ENCODE assay signal across 9 mouse cellular contexts in the genomic region with DNA sequence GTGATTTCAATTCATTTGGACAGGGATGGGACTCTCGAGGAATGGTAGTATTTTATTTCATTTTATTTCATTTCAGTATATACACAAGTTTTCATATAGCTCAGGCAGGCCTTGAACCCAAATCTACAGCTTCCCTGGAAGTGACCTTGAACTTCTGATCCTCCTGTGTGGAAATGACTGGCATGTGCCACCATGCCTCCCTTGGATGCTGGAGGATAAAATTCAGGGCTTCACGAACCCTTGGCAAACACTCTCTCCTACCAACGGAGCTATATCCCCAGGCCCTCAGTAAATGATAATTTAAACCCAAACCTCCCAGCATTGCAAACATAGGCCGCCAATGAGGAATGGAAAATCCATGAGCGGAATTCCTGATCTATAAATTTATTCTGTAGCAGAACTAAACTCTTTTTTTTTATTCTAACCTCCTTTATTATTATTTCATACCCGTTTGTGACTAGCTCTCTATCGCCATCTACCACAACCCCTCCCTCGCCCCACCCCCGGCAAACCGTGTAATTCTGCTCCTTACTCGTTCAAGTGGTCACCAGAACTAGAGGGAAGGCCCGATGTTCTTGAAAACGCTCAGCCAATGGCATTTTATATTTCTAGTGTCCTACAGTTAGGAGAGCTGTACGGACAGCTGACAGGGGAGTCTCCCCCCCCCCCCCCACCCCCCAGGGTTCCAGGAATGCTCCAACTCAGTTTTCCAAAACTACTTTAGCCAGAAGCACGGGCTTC. TPM values are rescaled to one million over a fixed set of nuclear protein-coding genes. Genes with fewer than 3 reads are reported as not detected.
DNase-seq lines count a peak whose midpoint lies in the region; ATAC-seq and TF ChIP-seq lines count a peak whose summit lies in the region.
"Had no signal": no experiment of that assay in that cellular context is flagged by ENCODE, and none has a peak within 500 bp of the region (broad histone marks: within the 10 kb centered on the region; RNA-seq: fewer than 3 reads in every experiment).

No protein-coding gene starts in this region.

- 22% methylated on average over 15 of the region's 15 CpGs for WGBS in forebrain, embryonic 11.5 days
- 22% methylated on average over 15 of the region's 15 CpGs for WGBS in intestine, embryonic 14.5 days
- 18% methylated on average over 15 of the region's 15 CpGs for WGBS in lung, embryonic 16.5 days

- dilution Hi-C loops in CH12.LX (cut with MboI; ENCODE audit: extremely low pct_ligation_motif_present, extremely low pct_unique_long_range_greater_than_20kb, low sequenced_read_pairs) = no loop called here

- H3K4me2 ChIP-seq in CH12.LX (ENCODE audit: insufficient read depth, low read depth, poor library complexity, severe bottlenecking) = peak overlapping the region; percentile 96
- H3K4me2 ChIP-seq in forebrain, embryonic 11.5 days (ENCODE audit: low read depth, low read length, severe bottlenecking) = peak overlapping the region; percentile 57
- peak overlapping the region; percentile 95 for H3K4me2 ChIP-seq in intestine, embryonic 14.5 days (ENCODE audit: low read length)
- H3K4me2 ChIP-seq in lung, embryonic 16.5 days (ENCODE audit: low read depth, low read length) = peak overlapping the region; percentile 67

- H3K27me3 ChIP-seq in CH12.LX (replicated peaks) = no peaks in the 10 kb centered on the region
- H3K27me3 ChIP-seq in forebrain, embryonic 11.5 days (ENCODE audit: control insufficient read depth, insufficient read depth, low read length) = peaks cover 2% of the 10 kb centered on the region
- no peaks in the 10 kb centered on the region for H3K27me3 ChIP-seq in intestine, embryonic 14.5 days (replicated peaks; ENCODE audit: control insufficient read depth, insufficient read depth, low read length)
- no peaks in the 10 kb centered on the region for H3K27me3 ChIP-seq in lung, embryonic 16.5 days (ENCODE audit: control insufficient read depth, insufficient read depth, low read depth, low read length)

- H3K36me3 ChIP-seq in CH12.LX (replicated peaks in 1 of 2; ENCODE audit: control insufficient read depth in 1 of 2, insufficient read depth in 1 of 2, low read length in 1 of 2) = peaks cover 2 to 17% of the 10 kb centered on the region in 2 experiments
- H3K36me3 ChIP-seq in forebrain, embryonic 11.5 days (ENCODE audit: control insufficient read depth, insufficient read depth, low read length) = no peaks in the 10 kb centered on the region
- peaks cover 16% of the 10 kb centered on the region for H3K36me3 ChIP-seq in intestine, embryonic 14.5 days (ENCODE audit: control insufficient read depth, insufficient read depth, low read length)
- peaks cover 3% of the 10 kb centered on the region; the same call in 1 of the 2 replicates for H3K36me3 ChIP-seq in lung, embryonic 16.5 days (ENCODE audit: control insufficient read depth, insufficient read depth, low read length)

- H3K27ac ChIP-seq in CH12.LX (ENCODE audit: insufficient read depth, low read depth) = peak overlapping the region; percentile 72
- H3K27ac ChIP-seq in forebrain, embryonic 11.5 days (ENCODE audit: low read depth, low read length) = no peak overlapping the region
- H3K27ac ChIP-seq in intestine, embryonic 14.5 days (ENCODE audit: low read depth) = peak overlapping the region; percentile 83
- peak overlapping the region; percentile 91 for H3K27ac ChIP-seq in lung, embryonic 16.5 days (ENCODE audit: low read length)

- H3K79me2 ChIP-seq in CH12.LX (replicated peaks; ENCODE audit: control insufficient read depth, extremely low read depth, insufficient read depth, poor library complexity, severe bottlenecking) = no peaks in the 10 kb centered on the region; the same call in 1 of the 2 replicates

- peak; percentile 36 to 41 for DNase-seq in cerebellum, postnatal 10 days
- DNase-seq in cerebellum, adult 11 months = no peak
- peak; percentile 55 for DNase-seq in CH12.LX (ENCODE audit: extremely low read depth)
- no peak for DNase-seq in forebrain, embryonic 11.5 days (ENCODE audit: low spot score)
- peak; percentile 70 for DNase-seq in intestine, embryonic 14.5 days (ENCODE audit: low spot score)
- DNase-seq in spleen, postnatal 4 days (ENCODE audit: low spot score in 2 of 2) = peak; percentile 37 to 69
- no peak for DNase-seq in ovary, adult 18-20 months (ENCODE audit: low spot score)

- peak overlapping the region; percentile 81 to 86 (median 81) for H3K4me3 ChIP-seq in CH12.LX (replicated peaks in 1 of 3; ENCODE audit: low read depth in 2 of 3, low read length in 2 of 3, poor library complexity in 1 of 3)
- H3K4me3 ChIP-seq in forebrain, embryonic 11.5 days (ENCODE audit: low read depth, low read length) = peak overlapping the region; percentile 65
- H3K4me3 ChIP-seq in intestine, embryonic 14.5 days (ENCODE audit: low read depth, low read length) = peak overlapping the region; percentile 96
- peak overlapping the region; percentile 93 for H3K4me3 ChIP-seq in lung, embryonic 16.5 days (ENCODE audit: low read length)

- TF ChIP-seq POLR2A in CH12.LX (IDR thresholded peaks at IDR 0.05; ENCODE audit: low read depth, low read length) = no peak

- peak overlapping the region; percentile 62 for H3K9ac ChIP-seq in CH12.LX (ENCODE audit: insufficient read depth, low read depth)
- H3K9ac ChIP-seq in forebrain, embryonic 11.5 days (ENCODE audit: low read length) = peak overlapping the region; percentile 65
- peak overlapping the region; percentile 80 for H3K9ac ChIP-seq in intestine, embryonic 14.5 days (ENCODE audit: low read length)
- H3K9ac ChIP-seq in lung, embryonic 16.5 days (ENCODE audit: low read length) = peak overlapping the region; percentile 94

- peaks cover 6 to 38% of the 10 kb centered on the region in 2 experiments for H3K4me1 ChIP-seq in CH12.LX (ENCODE audit: control insufficient read depth in 1 of 2, insufficient read depth in 2 of 2)
- H3K4me1 ChIP-seq in forebrain, embryonic 11.5 days (replicated peaks; ENCODE audit: control insufficient read depth, insufficient read depth, low read length) = peaks cover 4% of the 10 kb centered on the region; the same call in 1 of the 2 replicates
- H3K4me1 ChIP-seq in intestine, embryonic 14.5 days (replicated peaks; ENCODE audit: control insufficient read depth, insufficient read depth, low read length) = peaks cover 11% of the 10 kb centered on the region
- H3K4me1 ChIP-seq in lung, embryonic 16.5 days (replicated peaks; ENCODE audit: control insufficient read depth, insufficient read depth, low read length) = peaks cover 15% of the 10 kb centered on the region

- H3K9me3 ChIP-seq in CH12.LX (replicated peaks; ENCODE audit: low read length) = no peaks in the 10 kb centered on the region
- H3K9me3 ChIP-seq in forebrain, embryonic 11.5 days (ENCODE audit: control insufficient read depth, low read length) = no peaks in the 10 kb centered on the region
- H3K9me3 ChIP-seq in intestine, embryonic 14.5 days (ENCODE audit: control insufficient read depth, low read length) = no peaks in the 10 kb centered on the region
- H3K9me3 ChIP-seq in lung, embryonic 16.5 days (ENCODE audit: control insufficient read depth, low read length) = no peaks in the 10 kb centered on the region

- in situ Hi-C loops in CH12.LX (cut with MboI; ENCODE audit: low pct_ligation_motif_present, low pct_unique_long_range_greater_than_20kb, low sequenced_read_pairs) = loop anchor here (25.0 kb wide), 1 partner anchor 343 kb away; no protein-coding TSS in a partner anchor

- ATAC-seq in forebrain, embryonic 11.5 days (replicated peaks; ENCODE audit: low FRiP score) = no peak
- no peak for ATAC-seq in intestine, embryonic 14.5 days (replicated peaks; ENCODE audit: low FRiP score, low TSS enrichment, low read depth)
- ATAC-seq in lung, embryonic 16.5 days (ENCODE audit: low read depth) = no peak

- no peak for TF ChIP-seq RAD21 in CH12.LX (IDR thresholded peaks at IDR 0.05; ENCODE audit: low read depth, low read length)

- no peak for TF ChIP-seq EP300 in CH12.LX (IDR thresholded peaks at IDR 0.05; ENCODE audit: low read length)

- peak in 1 of 2 experiments; percentile 36; a peak in 2 of 4 replicates for TF ChIP-seq CTCF in CH12.LX (conservative IDR thresholded peaks at IDR 0.05 in 1 of 2, IDR thresholded peaks at IDR 0.05 in 1 of 2; ENCODE audit: low read depth in 2 of 2, low read length in 2 of 2)

TF ChIP-seq in CH12.LX, 34 proteins besides CTCF, POLR2A, EP300 and RAD21:
- TF ChIP-seq SIN3A (IDR thresholded peaks at IDR 0.05; ENCODE audit: low read length) (no peak), MAZ (IDR thresholded peaks at IDR 0.05; ENCODE audit: low read depth, low read length) (0 out of 2 replicates have a peak, but pooled peaks have one; percentile 55)
TF ChIP-seq in CH12.LX: peak in this region for 1.

RNA-seq across cellular contexts. Expression of a gene that starts 1.8 kb away (rescaled TPM):
- total RNA-seq in CH12.LX (2012; rRNA removed) (49.7 and 55.0 TPM in 2 replicates), CH12.LX (2014; rRNA removed) (54.8 and 63.5 TPM in 2 replicates)
- 129 and 155 TPM in 2 replicates for polyA plus RNA-seq in CH12.LX (2012; ENCODE audit: insufficient read length, low read depth)
- polyA plus RNA-seq in forebrain, embryonic 11.5 days (2014; fragmentation: Nextera tagmentation; extraction: Ambion mirVana) = 89.7 and 96.4 TPM in 2 replicates
- 262 and 279 TPM in 2 replicates for polyA plus RNA-seq in intestine, embryonic 14.5 days (2014; fragmentation: Nextera tagmentation; extraction: Ambion mirVana)
- 154 and 166 TPM in 2 replicates for polyA plus RNA-seq in lung, embryonic 16.5 days (2015; fragmentation: Nextera tagmentation; extraction: Ambion mirVana)

RNA-seq across cellular contexts. Expression of a gene that starts 33.4 kb away (rescaled TPM):
- total RNA-seq in CH12.LX (2012; rRNA removed) (not detected in 2 replicates), CH12.LX (2014; rRNA removed) (not detected in 2 replicates)
- not detected in 2 replicates for polyA plus RNA-seq in CH12.LX (2012; ENCODE audit: insufficient read length, low read depth)
- polyA plus RNA-seq in forebrain, embryonic 11.5 days (2014; fragmentation: Nextera tagmentation; extraction: Ambion mirVana) = 0.15 TPM in 1 of 2 replicates, not detected in the other
- polyA plus RNA-seq in intestine, embryonic 14.5 days (2014; fragmentation: Nextera tagmentation; extraction: Ambion mirVana) = 0.19 and 0.22 TPM in 2 replicates
- 0.15 and 0.79 TPM in 2 replicates for polyA plus RNA-seq in lung, embryonic 16.5 days (2015; fragmentation: Nextera tagmentation; extraction: Ambion mirVana)
- total RNA-seq: layer of hippocampus, postnatal 10 days had no signal

RNA-seq across cellular contexts. Expression of a gene that starts 38.5 kb away (rescaled TPM):
- total RNA-seq in CH12.LX (2012; rRNA removed) (not detected in 2 replicates), CH12.LX (2014; rRNA removed) (not detected in 2 replicates)
- not detected in 2 replicates for polyA plus RNA-seq in CH12.LX (2012; ENCODE audit: insufficient read length, low read depth)
- polyA plus RNA-seq in forebrain, embryonic 11.5 days (2014; fragmentation: Nextera tagmentation; extraction: Ambion mirVana) = 0.48 and 0.53 TPM in 2 replicates
- polyA plus RNA-seq in intestine, embryonic 14.5 days (2014; fragmentation: Nextera tagmentation; extraction: Ambion mirVana) = 2.1 and 2.4 TPM in 2 replicates
- polyA plus RNA-seq in lung, embryonic 16.5 days (2015; fragmentation: Nextera tagmentation; extraction: Ambion mirVana) = 2.6 and 3.0 TPM in 2 replicates

Comparison
In these comparisons a context has a peak if more than half of its experiments do, and no peak if none do; other contexts are left out.
1. DNase-seq: peak in cerebellum, postnatal 10 days (2 of 2), CH12.LX (single experiment), intestine, embryonic 14.5 days (single experiment) and spleen, postnatal 4 days (2 of 2); none in cerebellum, adult 11 months (single experiment), forebrain, embryonic 11.5 days (single experiment) and ovary, adult 18-20 months (single experiment).
2. Peak in every context shown above with its lines, with median percentiles within 50 percentile points of each other: H3K4me2 ChIP-seq, H3K4me3 ChIP-seq and H3K9ac ChIP-seq.